Mouse (Mus musculus) liver, embryonic 16.5 days (tissue): ENCODE data around the gene Ankrd11. TPM values are rescaled to one million over a fixed set of nuclear protein-coding genes. Genes with fewer than 3 reads are reported as not detected.

Source experiments
- ATAC-seq: fragments of 200-750 bp; cut with Nextera tagmentation; 2 replicates; pipeline ENCODE4 v1.8.0; 2017; ENCODE audit warnings: low read depth, mild to moderate bottlenecking, moderate number of reproducible peaks, moderate library complexity
- H3K27ac ChIP-seq: fragments of 300-500 bp; sonication (generic); 2 replicates; pipeline ENCODE4 v1.5.1; 2014; ENCODE audit warnings: mild to moderate bottlenecking, low read length
- H3K27me3 ChIP-seq: fragments of 300-500 bp; sonication (generic); 2 replicates; pipeline ENCODE4 v1.6.1; 2014; ENCODE audit warnings: low read depth, low read length, mixed read lengths; ENCODE audit not compliant: control insufficient read depth, insufficient read depth
- H3K36me3 ChIP-seq: fragments of 300-500 bp; sonication (generic); 2 replicates; pipeline ENCODE4 v1.6.1; 2014; ENCODE audit warnings: mild to moderate bottlenecking; ENCODE audit not compliant: control insufficient read depth, insufficient read depth
- H3K4me1 ChIP-seq: fragments of 300-500 bp; sonication (generic); 2 replicates; pipeline ENCODE4 v1.6.1; 2014; ENCODE audit warnings: low read depth, low read length, mixed read lengths; ENCODE audit not compliant: control insufficient read depth
- H3K4me2 ChIP-seq: fragments of 300-500 bp; sonication (generic); 2 replicates; pipeline ENCODE4 v1.6.1; 2014; ENCODE audit warnings: low read depth, low read length, mixed read lengths
- H3K4me3 ChIP-seq: fragments of 300-500 bp; sonication (generic); 2 replicates; pipeline ENCODE4 v1.5.1; 2014; ENCODE audit warnings: low read depth, mild to moderate bottlenecking, low read length
- H3K9ac ChIP-seq: fragments of 300-500 bp; sonication (generic); 2 replicates; pipeline ENCODE4 v1.6.1; 2014; ENCODE audit warnings: low read depth, low read length
- H3K9me3 ChIP-seq: fragments of 300-500 bp; sonication (generic); replicated peaks from 2 replicates; pipeline ENCODE4 v1.6.1; 2016; ENCODE audit warnings: low read length; ENCODE audit not compliant: control insufficient read depth
- WGBS: fragments of 180-500 bp; shearing (Covaris S2); extraction: QIAGEN DNeasy Blood & Tissue Kit; methylation state at CpG from one replicate; pipeline ENCODE4 v1.1.7; 2014; ENCODE audit not compliant: insufficient replicate concordance; 5-methylcytosine and 5-hydroxymethylcytosine counted together
- polyA plus RNA-seq: library from polyadenylated mRNA; unstranded; fragments of >200 nt; fragmentation: Nextera tagmentation; extraction: Ambion mirVana; gene quantifications from 2 replicates; pipeline ENCODE4 v1.2.1, GENCODE M21; 2015

Gene Ankrd11
- polyA plus RNA-seq, 1 experiment from 2014 or later, result 8.6 TPM

DNA sequence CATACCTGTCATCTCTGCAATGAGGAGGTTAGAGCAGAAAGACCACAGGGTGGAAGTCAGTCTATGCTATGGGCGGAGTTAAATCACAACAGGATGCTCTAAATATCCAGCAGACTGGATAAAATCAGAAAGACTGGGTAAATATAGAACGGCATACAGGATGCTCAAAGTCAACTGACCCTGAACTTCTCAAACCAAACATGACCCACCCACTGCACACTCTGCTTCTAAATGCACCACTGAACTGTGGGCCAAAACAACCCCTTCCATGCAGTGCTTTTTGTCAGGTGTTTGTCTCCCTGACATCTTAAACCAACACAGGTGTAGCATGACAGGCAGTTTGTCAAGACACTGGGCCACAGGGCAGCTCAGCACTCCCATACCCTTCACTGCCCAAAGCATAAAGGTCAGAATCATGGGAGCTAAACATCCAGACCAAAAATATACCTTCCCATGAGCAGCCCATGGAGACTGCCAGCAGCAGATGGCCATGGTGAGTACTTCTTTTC lies 104.5 kb downstream of the Ankrd11 start:
- peaks cover 28% of the 10 kb centered on the region for H3K4me1 ChIP-seq
- H3K4me3 ChIP-seq, result no peak overlapping the region
- H3K27ac ChIP-seq, result no peak overlapping the region
- no peaks in the 10 kb centered on the region for H3K36me3 ChIP-seq
- no peak overlapping the region for H3K9ac ChIP-seq
- H3K9me3 ChIP-seq, result no peaks in the 10 kb centered on the region
- WGBS, result 52% methylated on average over 2 of the region's 2 CpGs
- H3K27me3 ChIP-seq, result no peaks in the 10 kb centered on the region
- ATAC-seq, result peak; percentile 49
- no peak overlapping the region for H3K4me2 ChIP-seq

DNA sequence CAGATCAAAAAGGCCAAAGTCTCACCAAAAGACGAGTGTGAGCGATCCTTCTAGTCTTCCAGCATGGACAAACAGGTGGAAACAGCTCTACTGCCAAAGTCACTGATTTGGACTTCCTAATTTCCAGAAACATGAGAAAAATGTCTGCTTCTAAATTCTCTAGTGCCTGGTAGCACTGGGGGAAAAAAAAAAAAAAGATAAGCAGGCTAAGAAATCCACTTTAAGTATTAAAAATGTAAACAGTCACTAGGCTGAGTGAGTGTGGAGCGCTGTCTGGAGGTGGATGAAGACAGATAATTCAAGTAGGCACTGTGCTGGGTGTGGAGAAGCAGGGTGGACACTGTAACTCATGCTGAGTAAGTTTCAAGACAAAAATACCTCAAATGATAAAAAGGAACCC lies 106.2 kb downstream of the Ankrd11 start:
- Histone ChIP-seq H3K9ac (no peak overlapping the region), H3K9me3 (no peaks in the 10 kb centered on the region), H3K27me3 (no peaks in the 10 kb centered on the region), H3K27ac (no peak overlapping the region), H3K4me3 (no peak overlapping the region), H3K36me3 (no peaks in the 10 kb centered on the region), H3K4me2 (no peak overlapping the region), H3K4me1 (peaks cover 37% of the 10 kb centered on the region)
- 55% methylated on average over 3 of the region's 3 CpGs for WGBS
- ATAC-seq, result no peak

GRCm38 (mm10) chr8:122935118-122935517 lies 107.0 kb downstream of the Ankrd11 start:
- H3K27me3 ChIP-seq, result no peaks in the 10 kb centered on the region
- peaks cover 37% of the 10 kb centered on the region for H3K4me1 ChIP-seq
- no peak overlapping the region for H3K4me2 ChIP-seq
- ATAC-seq, result no peak
- no peak overlapping the region for H3K27ac ChIP-seq
- H3K4me3 ChIP-seq, result no peak overlapping the region
- H3K9ac ChIP-seq, result no peak overlapping the region
- H3K36me3 ChIP-seq, result no peaks in the 10 kb centered on the region
- WGBS, result 83% methylated on average over 1 of the region's 1 CpGs
- no peaks in the 10 kb centered on the region for H3K9me3 ChIP-seq

GRCm38 (mm10) chr8:122933973-122934372 lies 108.1 kb downstream of the Ankrd11 start:
- no peak overlapping the region for H3K4me3 ChIP-seq
- H3K27ac ChIP-seq, result no peak overlapping the region
- peaks cover 29% of the 10 kb centered on the region for H3K4me1 ChIP-seq
- H3K9me3 ChIP-seq, result no peaks in the 10 kb centered on the region
- no peak overlapping the region for H3K4me2 ChIP-seq
- H3K9ac ChIP-seq, result no peak overlapping the region
- H3K36me3 ChIP-seq, result no peaks in the 10 kb centered on the region
- no peaks in the 10 kb centered on the region for H3K27me3 ChIP-seq
- no peak for ATAC-seq

DNA sequence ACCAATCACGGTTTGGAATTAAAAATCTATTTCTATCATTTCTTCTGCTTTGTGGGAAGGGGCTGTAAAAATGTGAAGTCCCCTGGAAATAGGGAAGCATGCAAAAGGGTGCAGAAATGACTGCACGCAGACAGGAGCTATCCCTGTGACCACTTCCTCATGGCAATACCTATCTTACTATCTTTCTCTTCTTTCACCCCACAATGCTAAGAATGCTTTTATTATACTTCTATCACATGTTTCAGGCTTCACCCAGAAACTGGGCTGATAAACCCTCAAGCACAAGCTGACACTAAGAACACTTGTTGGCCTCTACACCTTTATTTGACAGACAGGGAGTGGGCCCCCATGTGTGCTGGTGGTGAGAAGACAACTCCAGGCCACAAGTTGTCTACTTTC lies 109.5 kb downstream of the Ankrd11 start:
- Histone ChIP-seq H3K9me3 (no peaks in the 10 kb centered on the region), H3K4me2 (no peak overlapping the region), H3K27ac (0 out of 2 replicates have a peak overlapping the region, but pooled peaks have one; percentile 25), H3K9ac (no peak overlapping the region), H3K36me3 (no peaks in the 10 kb centered on the region), H3K4me1 (peaks cover 23% of the 10 kb centered on the region), H3K4me3 (no peak overlapping the region), H3K27me3 (no peaks in the 10 kb centered on the region)
- WGBS, result 18% methylated on average over 2 of the region's 2 CpGs
- no peak for ATAC-seq

DNA sequence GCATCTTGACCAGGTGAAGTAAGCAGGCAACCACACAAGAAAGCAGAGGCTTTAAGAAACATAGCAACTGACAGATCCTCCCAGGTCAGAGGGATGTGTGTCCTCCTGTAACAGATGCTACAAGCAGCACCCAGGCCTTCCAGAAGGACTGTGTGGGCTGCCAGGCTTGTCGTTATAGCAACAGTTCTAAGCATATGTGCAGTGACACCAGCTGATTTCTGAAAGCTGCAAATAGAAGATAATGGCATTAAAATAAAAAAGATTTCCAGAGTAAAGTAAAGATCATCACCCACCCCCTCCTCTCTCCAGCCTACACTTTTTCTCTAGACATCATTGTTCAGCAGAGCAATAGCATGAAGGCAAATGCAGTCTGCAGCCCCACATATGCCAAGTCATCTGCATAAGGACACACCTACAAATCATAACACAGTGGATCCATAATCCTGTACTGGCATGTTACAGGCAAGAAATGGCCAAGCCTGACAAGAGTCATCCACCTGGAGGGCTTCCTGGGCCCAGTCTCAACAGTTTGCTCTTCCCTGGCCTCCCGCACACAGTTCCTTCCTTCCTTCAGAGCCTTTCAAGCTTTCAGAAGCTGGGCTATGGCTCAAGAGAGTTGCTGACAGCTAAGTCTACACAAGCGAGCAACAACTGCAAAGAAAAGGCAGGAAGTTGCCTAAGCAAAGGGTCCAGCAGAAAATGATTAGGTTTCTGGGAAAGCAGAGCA lies 110.1 kb downstream of the Ankrd11 start:
- Histone ChIP-seq H3K4me1 (peaks cover 18% of the 10 kb centered on the region), H3K36me3 (no peaks in the 10 kb centered on the region)

GRCm38 (mm10) chr8:122928631-122929224 lies 113.3 kb downstream of the Ankrd11 start:
- no peak for ATAC-seq
- Histone ChIP-seq H3K4me2 (no peak overlapping the region), H3K36me3 (no peaks in the 10 kb centered on the region), H3K9me3 (no peaks in the 10 kb centered on the region), H3K27me3 (no peaks in the 10 kb centered on the region), H3K4me3 (no peak overlapping the region), H3K4me1 (peaks cover 32% of the 10 kb centered on the region), H3K27ac (no peak overlapping the region), H3K9ac (no peak overlapping the region)
- WGBS, result 49% methylated on average over 7 of the region's 7 CpGs

More for the DNA sequence above, 110.1 kb downstream of the Ankrd11 start:
- no peak for ATAC-seq
- 0 out of 2 replicates have a peak overlapping the region, but pooled peaks have one; percentile 25 for H3K27ac ChIP-seq
- WGBS, result 40% methylated on average over 3 of the region's 3 CpGs
- H3K9ac ChIP-seq, result no peak overlapping the region
- no peak overlapping the region for H3K4me2 ChIP-seq
- no peaks in the 10 kb centered on the region for H3K9me3 ChIP-seq
- H3K27me3 ChIP-seq, result no peaks in the 10 kb centered on the region
- no peak overlapping the region for H3K4me3 ChIP-seq

DNA sequence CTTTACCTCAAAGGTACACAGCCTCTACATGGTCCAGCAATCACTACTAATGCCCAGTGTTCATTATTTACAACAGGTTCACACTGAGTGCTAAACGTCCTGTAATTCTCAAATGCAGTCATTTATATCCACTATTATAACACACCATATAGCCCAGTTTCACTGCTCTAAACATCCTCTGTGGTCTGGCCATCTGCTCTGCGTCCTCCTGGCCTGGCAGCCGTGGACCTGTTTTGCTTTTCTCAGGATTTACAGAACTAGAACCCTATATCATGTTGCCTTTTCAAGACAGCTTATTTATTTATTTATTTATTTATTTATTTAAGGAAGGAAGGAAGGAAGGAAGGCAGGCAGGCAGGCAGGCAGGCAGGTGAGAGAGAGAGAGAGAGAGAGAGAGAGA lies 114.2 kb downstream of the Ankrd11 start:
- no peaks in the 10 kb centered on the region for H3K9me3 ChIP-seq
- H3K4me2 ChIP-seq, result no peak overlapping the region
- no peak overlapping the region for H3K4me3 ChIP-seq
- 80% methylated on average over 3 of the region's 3 CpGs for WGBS
- no peaks in the 10 kb centered on the region for H3K27me3 ChIP-seq
- H3K9ac ChIP-seq, result no peak overlapping the region
- H3K4me1 ChIP-seq, result peaks cover 33% of the 10 kb centered on the region
- no peaks in the 10 kb centered on the region for H3K36me3 ChIP-seq
- H3K27ac ChIP-seq, result no peak overlapping the region
- no peak for ATAC-seq

DNA sequence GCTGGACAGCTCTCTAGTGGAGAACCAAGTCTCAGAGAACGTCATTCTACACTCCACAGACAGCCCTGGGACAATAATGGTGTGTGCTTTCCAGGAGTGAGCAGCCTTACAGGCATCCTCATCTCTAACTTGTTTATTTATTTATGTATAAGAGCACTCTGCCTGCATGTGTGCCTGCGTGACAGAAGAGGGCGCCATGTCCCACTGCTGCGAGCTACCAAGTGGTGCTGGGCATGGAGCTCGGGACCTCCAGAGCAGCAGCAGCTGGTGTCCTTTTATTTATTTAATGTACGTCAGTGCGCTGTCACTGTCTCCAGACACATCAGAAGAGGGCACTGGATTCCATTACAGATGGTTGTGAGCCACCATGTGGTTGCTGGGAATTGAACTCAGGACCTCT lies 115.3 kb downstream of the Ankrd11 start:
- no peak overlapping the region for H3K27ac ChIP-seq
- H3K4me1 ChIP-seq, result peaks cover 24% of the 10 kb centered on the region
- no peaks in the 10 kb centered on the region for H3K9me3 ChIP-seq
- H3K4me3 ChIP-seq, result no peak overlapping the region
- WGBS, result 78% methylated on average over 7 of the region's 7 CpGs
- no peak overlapping the region for H3K9ac ChIP-seq
- peak; percentile 17; the same call in 1 of the 2 replicates for ATAC-seq
- H3K4me2 ChIP-seq, result no peak overlapping the region
- no peaks in the 10 kb centered on the region for H3K36me3 ChIP-seq
- no peaks in the 10 kb centered on the region for H3K27me3 ChIP-seq
